Mouse (Mus musculus): Measurements from ENCODE around the gene Gpr37. TPM values are rescaled to one million over a fixed set of nuclear protein-coding genes. Genes with fewer than 3 reads are reported as not detected.

Gene Gpr37
- polyA plus RNA-seq (2017; shearing (Covaris generic)) = not detected

GRCm38 (mm10) chr6:25690629-25691028 lies at the start of gene Gpr37:
TSS of gene Gpr37 (minus strand) at chr6:25690729.
- ATAC-seq = no peak

DNA sequence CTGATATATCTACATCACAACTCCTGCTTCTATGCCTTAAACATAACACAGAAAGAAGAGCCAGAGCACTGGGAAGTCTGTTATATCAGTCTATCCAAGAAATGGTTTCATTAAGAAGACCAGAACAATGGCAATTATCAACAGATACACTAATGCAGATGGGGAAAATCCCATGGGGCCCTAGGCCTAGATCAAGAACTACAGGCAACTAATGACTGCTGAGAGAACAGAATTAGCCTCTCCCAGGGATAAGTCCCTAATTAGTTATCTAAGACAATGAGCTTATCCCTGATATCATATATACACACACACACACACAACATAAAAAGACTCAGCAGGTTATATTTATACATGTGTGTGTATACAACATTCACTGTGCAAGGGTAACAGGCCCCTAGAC lies 46.0 kb upstream of the Gpr37 start:
- ATAC-seq = no peak

- no peak for ATAC-seq
Measured at GRCm38 (mm10) chr6:25726560-25726959, 36.0 kb upstream of the Gpr37 start.

DNA sequence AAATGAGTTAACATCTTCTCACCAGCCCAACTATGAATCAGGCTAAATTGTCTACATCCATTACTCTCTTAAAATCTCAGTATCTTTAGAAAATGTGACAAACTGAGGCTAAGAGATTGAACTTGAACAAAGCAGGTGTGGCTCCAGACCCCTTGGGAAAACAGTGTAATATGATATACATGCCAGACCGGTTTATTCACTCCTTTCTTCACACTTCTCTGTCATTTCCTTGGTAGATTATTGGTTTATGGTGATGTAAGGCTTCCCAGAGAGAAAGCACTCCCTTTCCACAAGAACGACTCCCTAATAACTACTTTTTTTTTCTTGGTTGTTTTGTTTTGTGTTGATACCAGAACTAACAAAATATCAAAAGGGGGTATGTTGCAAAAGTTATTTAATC lies 20.1 kb upstream of the Gpr37 start:
- ATAC-seq = no peak

DNA sequence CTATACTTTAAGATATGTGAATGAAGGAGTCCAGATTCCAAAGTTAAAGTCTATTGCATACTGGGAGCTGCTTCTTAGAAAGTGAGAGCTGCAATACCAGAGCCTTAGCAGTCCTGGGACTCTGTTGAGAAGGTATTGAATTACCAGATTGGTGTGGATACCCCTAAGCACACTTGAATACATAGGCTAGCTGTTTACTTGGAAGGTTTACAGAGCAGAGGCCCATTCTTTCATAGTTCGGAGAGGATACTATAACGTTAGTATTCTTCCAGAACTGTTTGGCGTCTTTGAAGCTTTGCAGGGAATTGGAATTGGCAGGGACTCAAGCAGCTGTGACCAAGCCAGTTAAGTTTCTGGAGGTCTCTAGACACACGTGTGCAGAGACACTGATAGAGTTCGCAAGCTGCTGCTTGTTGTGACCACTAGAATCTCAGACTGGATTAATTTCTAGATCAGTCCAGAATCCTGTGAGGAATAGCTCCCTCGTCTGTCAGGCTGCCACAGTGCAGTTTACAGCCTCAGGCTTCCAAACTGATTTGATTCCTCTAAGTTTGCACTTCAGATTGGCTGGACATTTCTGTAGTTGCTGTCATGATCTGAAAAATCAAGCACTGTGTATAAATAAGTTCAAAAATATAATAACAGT lies 18.8 kb upstream of the Gpr37 start:
- ATAC-seq = no peak

- no peak for ATAC-seq
Measured at GRCm38 (mm10) chr6:25699956-25700355, 9.4 kb upstream of the Gpr37 start.

DNA sequence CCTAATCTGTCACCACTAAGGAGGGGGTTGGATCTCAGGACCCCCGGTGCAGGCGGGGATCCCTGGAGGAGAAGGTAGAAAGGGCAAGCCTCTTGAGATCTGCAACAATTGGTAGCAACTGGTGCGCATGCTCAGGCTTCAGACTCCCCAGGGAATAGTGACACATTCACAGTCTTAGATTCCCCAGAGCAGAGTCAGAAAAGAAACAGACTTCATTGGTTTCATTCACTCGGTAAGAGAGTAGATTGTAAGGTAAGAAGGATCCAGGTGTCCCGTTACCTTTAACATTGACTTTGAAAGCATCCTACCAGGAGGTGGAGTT lies 284 bp downstream of the Gpr37 start:
- ATAC-seq = no peak

DNA sequence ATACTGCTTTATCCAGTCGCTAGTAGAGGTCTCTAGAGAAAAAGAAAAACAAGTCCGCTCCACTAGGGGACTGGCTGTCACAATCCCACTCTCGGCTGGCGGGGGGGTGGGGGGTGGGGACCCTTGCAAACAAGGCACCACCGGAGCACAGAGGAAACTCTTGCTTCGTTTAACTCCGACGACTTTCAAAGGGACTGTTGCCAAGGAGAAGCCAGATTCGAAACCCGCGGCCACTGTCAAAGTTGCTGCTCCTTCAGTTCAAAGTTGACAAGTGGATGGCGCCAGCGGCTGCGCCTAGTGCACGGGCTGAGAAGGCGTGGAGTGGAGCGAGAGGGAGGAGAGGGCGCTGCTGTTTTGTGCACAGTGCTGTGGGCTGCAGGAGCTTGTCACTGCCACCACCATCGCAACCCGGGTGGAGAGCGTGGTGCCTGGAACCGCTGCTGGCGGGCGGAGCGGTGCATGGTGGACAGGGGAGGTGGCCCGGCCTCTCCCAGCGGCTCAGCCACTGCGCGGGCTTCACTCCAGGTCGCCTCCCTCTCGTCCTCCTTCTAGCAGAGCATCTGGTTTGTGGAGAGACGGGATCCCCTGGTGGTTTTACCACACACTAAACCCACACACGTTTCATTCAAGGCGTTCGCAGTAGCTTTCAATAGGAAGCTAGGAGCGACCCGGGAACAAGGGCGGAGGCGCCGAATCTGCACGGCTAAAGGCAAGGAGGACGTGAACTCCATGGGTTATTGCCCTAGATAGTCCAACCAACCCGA lies 827 bp downstream of the Gpr37 start:
- ATAC-seq = no peak

DNA sequence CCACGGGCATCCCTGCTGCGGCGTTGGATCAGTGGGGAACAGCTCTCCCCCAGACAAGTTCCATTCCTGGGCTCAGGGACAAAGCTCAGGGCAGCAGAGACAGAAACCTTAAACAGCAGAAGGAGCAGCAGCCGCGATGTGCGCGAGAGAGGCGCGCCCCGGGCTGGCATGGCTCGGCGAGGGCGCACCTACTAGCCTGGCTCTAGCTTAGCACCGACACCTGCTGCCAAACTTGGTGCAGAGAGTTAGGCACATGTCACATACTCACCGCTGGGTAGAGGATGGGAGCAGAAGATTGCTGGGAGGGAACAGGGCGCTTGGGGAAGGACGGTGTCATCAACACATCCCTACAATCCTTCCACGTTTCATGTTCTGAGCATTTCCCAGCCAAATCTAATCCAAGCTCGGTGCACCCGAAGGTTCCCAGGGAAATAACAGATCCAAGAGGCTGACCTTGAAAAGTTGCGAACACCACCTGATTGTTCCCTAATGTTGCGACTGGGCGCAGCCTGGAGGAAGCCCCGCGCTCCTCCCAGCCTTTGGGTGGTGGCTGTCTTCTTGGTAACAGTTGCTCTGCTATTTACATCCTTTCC lies 1.5 kb downstream of the Gpr37 start:
- no peak for ATAC-seq

DNA sequence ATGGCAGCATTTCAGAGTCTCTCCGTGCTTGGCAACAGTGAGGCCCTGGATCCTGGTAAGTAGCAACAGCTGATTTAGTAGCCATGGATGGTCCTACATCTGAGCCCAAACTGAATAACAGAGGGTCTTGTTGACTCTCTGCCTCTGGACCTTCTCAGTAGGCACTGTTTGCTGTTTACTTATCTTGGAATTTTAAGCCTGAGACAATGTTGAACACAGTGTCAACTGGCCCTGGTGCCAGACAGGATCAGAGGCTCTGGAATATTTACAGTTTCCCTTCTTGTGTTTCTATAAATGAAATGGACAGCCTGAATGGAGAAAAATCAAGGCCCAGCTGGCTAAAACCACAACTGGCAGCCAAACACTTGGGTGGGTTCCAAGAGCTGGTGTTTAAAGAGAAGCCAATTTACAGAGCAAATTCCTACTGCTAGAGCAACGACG lies 3.7 kb downstream of the Gpr37 start:
- ATAC-seq = no peak

DNA sequence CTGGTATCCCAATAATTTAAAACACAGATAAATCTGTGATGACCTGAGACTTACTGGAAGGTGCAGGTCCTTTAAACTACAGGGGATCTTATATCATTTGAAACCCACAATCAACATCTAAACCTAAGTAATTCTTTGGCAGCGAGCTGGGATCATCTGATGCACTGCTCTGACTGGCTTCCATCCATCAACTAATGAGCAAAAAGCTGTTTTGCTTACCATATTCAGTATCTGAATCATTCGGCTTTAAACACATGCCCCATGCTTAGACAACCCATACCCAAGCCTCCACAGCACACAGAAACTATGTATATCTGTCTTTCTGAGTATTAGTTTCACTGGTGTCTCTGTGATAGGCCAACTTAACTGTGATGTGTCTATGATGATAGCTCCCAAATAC lies 6.1 kb downstream of the Gpr37 start:
- ATAC-seq = no peak

DNA sequence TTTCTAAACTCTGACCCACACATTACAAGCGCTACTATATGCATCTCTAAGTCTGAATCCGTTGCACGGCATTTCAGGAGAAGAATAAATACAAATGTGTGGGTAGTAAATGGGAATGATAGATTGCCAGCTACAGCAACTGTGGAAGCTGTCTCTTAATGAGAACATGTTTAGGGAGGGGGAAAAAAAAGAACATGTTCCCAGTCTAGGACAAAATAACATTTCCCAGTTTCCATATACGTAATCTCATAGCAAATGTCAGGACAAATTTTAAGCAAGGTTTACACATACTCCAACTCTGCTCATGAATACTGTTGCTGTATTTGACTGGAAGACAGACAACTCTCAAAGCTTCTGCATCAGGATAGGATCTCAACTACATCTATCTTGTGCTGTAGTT lies 15.4 kb downstream of the Gpr37 start:
- no peak for ATAC-seq

- ATAC-seq = no peak
Measured at GRCm38 (mm10) chr6:25673801-25674200, 16.7 kb downstream of the Gpr37 start.

GRCm38 (mm10) chr6:25670150-25670549 lies 20.4 kb downstream of the Gpr37 start:
- no peak for ATAC-seq

GRCm38 (mm10) chr6:25663942-25664341 lies 26.6 kb downstream of the Gpr37 start:
- ATAC-seq = no peak

DNA sequence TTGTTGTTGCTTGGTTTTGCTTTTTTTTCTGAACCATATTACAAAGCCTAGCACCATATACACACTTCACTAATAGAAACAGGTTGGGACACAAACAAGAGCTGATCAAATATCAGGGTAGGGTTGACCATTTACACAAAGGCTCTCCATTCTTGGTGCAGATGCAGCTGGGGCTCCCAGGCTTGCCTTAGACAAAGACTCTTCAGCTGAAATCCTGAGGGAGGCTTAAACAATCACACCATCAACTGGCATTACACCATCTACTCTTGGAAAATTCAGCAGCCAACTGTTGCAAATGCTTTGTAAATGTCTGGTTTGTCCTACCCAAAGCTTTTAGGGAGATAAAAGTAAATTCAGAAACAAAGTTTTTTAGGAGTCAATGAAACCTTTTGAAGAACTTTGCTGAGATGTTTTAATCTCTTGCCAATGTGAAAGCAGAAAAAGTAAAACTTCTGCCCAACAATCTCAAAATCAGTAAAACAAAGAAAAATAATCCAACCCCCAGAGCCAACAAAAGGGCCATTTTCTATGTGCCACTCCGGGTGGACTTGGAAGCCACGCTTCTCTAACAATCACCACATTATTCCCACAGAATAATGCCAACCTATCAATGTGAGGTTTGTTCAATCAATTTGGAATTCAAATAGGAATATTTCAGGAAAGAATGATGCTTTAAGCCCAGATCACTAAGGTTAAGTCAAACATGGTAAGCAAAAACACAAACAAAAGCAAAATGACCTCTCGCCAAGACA lies 30.4 kb downstream of the Gpr37 start:
- ATAC-seq = no peak

Other genes with a start within 250 kb of the Gpr37 start
- 10 to 100 TPM; 38.5 to 39.5 TPM for gene Pot1a, start 118.5 kb upstream of the Gpr37 start, polyA plus RNA-seq (2017; shearing (Covaris generic))